Mouse (Mus musculus) CD4-positive helper T cell, adult 2 months (primary cell): ENCODE data around the gene Kncn.

Experiments used
- DNase-seq: peaks from one replicate; pipeline ENCODE4 v3.0.0-alpha.2; 2012; ENCODE audit warnings: low read depth, missing footprints, low spot score

Gene Kncn

DNA sequence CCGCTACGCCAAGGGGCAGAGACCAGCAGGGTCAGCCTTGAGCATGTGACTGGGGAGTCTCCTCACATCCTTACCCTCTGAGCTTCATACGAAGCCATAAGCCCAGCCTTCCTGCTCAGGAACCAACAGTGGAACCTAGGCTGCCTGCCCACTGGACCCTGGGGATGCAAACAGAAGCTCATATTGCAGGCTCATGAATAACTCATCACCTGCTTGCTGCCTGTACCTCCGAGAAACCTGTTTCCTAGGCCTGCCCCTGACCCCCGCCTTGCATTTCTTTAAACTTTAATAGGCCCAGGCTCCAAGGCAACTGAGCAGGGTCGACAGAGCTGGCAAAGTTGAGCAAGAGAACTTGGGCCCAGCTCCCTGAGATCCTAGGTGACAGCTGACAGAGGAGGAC is at the start of gene Kncn:
Kncn (plus strand) TSS at position 379 of the 400 bp plus-strand sequence.
- DNase-seq = no peak

DNA sequence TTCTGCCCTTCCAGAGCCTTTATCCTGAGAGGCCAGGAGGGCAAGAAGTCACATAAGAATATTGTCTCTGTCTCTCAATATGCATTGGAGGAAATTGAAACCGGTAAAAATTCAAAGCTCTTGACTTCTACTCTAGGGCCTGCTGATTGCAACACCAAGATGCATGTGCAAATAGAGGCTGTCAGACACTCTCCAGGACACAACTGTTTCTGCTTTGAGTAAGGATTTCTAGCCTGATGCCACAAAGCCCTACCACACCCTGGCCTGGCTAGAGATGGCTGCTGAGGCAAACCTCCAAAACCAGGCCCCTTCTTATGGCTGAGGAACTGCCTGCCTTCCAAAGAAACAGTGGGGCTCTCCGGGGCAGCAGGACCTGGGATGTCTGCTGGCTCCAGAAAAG is 48.6 kb upstream of the Kncn start:
- no peak for DNase-seq

DNA sequence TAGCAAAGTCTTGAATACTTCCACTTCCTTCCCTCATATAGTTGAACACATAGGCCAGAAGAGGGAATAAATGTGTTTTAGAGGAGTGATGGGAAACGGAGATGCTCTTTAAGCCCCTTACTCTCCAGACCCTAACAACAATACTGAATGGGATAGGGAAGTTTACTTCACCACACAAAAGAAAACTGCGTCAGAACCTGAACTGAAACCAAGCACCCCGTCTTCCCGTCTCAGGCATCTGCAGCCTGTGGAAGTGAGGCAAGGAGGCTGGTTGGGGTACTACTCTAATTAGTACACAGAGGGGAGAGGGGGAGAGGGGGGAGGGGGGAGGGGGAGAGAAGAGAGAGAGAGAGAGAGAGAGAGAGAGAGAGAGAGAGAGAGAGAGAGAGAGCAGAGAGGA is 46.0 kb upstream of the Kncn start:
- DNase-seq = peak; percentile 23

DNA sequence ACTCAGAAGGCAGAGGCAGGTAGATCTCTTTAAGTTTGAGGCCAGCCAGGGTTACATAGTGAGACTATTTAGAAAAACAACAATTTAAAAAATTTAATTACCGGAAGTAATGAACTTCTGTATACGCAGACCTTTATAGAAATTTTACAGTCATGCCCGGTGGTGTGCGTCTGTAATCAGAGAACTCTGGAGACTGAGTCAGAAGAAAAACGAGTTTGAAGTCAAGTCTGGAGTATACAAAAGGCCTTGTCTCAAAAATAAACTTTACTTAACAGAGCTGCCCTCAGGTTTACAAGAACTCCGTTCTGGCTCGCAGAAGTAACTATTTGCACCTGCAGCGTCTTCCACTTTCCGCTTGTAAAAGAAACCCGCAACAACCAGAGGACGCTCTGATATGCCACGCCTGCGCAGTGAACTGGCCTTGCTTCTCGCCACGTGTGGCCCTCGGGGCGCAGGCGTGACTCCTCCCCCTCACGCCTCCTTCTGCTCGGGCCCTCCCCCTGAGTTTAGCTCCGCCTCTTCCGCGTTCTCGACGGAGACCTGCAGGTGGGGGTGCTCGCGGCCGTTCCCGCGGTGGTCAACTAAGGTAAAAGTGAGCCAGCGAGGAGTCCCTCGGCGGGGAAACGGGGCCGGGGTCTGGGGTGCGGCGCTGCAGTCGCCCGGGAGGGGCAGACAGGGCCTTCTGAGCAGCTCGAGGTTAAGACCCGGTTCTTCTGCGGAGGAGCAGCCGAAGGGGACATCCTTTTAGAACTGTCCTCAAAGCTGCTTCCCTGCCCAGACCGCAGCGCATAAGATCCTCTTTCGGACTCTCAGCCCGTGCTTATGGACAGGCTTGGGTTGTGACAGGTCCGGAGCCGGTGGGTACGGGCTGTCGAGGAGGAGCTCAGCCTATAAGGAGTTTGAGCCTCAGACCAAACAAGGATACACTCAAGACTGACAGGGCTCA is 45.2 kb upstream of the Kncn start, which contains the start of gene Mknk1:
Mknk1 (plus strand) TSS at position 503 of the 946 bp plus-strand sequence.
- DNase-seq = peak; percentile 96

DNA sequence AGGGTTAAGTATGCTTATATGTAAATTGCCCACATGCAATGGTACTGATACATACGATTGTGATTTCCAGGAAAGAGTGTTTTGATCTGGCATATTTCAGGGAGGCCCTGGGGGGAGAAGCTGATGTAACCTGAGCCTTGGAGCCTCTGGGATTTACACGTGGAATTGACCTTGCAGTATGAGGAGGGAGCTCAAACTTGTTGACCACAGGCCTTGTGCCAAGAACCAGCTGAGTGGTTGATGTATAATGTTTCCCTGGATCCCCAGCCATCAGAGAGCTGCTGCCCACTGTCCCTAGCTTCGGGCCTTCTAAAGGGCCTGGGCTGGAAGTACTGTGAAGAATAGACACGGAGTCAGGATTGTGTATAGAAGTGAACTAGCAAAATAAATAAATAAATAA is 44.2 kb upstream of the Kncn start:
- no peak for DNase-seq

DNA sequence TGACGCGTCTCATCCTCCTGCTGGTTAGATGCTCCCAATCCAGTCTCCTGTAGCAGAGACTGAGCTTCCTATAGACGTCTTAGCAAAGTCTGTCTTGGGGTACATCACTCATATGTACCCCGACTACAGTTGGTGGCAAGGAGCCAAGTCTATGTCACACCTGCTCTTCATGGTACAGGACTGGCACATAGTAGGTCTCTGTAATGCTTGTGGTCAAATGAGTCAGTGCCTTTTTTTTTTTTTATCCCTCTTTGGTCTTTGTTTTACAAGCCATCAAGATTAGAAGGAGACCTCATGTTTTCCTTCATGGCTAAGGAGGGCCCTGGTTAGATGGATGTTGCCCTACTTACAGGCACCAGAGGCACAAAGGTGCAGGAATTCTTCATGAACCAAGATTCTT is 43.4 kb upstream of the Kncn start:
- no peak for DNase-seq

DNA sequence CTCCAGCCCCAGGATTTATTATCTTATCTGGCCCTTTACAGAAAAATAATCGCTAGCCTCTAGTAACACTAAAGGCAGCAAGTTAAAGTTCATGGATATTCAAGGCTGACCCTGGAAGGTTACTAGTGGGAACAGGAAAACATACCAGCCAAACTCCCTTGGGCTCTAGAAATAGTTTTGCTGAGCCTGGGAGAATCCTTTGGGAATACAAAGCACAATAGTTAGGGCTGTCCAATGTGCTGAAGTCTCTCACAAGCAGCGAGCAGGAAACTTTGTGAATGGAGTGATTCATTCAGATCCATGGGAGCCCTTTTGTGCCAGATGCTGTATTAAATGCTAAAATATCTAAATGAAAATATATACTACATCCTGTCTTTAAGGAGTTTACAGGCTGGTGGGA is 37.5 kb upstream of the Kncn start:
- DNase-seq = no peak

DNA sequence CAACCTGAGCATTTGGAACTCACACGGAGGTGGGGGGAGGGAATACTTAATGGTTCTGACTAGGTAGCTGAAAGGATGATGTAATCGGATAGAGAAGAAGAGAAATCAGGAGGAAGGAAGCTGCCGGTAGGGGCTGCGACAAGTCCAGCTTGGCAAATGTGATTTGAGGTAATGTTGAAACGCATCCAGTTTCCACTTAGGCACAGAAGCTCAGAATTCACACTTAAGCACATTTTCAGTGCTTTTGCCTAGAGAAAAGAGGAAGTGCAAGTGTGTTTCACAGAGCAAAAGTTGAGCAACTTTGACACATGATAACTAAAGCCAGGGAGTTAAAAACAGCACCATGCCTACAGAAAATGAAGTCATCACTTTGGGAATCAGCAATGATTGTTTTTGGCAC is 36.8 kb upstream of the Kncn start:
- DNase-seq = no peak

DNA sequence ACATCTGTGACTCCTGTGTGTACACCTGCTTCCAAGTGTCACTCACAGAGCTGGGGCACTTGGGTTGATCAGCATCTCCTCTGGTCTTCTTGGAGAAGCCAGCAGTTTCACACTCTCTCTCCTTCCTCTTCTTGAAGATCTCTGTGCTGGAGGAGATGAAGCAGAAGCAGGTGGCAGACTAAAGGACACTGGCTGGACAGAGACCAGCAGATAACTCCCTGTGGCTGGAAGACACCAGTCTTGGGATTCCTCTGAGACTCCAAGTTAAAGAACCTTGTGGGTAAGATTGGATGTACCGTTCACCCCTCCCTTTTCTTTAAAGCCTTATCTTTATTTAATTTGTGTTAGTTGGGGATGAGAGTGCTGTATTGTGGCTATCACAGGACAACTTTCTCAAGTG is 36.1 kb upstream of the Kncn start:
- no peak for DNase-seq

DNA sequence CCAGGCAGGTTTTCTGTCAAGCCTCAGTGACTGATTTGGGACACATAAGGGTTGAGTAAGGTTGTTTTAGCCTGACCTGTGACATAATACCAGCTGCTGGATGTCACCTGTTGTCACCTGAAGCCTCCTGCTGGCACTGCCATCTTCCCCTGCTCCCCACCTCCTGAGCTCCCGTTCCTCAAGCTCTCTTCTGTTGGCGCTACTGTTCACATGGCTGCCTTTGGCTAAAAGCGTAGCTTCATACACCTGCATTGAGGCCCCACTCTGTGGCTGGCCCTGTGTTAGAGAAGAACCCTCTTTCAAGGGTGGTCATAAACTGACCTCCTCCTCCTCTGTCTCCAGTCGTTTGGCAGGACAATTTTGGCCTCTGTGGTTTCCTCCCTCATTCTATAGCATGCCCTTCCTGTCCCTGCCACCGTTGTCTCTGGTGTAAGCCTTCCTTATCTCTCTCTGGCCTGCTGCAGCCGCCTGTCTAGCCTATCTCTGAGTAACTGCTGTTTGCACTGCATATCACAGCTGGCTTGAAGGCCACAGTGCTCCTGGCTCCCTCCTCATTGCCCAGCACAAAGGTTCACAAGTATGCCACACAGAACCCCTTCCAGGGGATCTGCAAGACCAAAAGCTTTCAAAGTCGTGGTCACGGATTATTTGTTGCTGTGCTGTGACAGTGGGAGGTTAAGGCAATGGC is 35.1 kb upstream of the Kncn start:
- DNase-seq = no peak

DNA sequence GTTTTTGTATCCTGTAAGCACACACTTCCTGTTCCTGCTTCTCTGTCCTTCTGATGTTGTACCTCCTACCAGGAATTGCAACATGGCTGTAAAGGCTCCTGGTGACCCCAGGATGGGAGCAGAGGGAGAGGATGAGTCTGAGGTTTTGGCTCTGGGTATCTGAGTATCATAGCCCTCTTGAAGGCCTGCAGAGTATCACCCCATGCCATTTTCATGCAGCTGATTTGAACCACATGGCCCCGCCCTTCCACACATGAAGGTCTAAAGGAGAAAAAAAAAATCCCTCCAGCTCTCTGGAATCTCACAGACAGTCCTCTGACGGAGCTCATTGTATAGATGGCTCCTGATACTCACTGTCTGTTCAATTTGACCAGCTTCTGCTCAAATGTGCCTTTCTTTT is 34.1 kb upstream of the Kncn start:
- no peak for DNase-seq

DNA sequence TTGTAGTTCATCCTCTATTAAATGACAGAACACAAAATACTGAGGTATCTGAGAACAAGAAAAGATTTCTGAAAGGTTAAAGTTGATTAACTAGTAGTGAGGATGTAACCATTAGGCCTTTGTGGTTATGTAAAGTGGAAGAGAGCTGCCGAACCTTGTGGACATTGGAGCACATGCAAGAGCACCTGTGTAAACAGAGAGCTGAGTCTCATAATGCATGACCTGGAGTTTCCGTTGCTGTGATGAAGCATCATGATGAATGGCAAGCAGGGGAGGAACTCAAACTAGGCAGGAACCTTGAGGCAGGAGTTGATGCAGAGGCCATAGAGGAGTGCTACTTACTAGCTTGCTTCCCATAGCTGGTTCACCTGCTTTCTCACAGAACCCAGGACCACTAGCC is 33.6 kb upstream of the Kncn start:
- DNase-seq = no peak

DNA sequence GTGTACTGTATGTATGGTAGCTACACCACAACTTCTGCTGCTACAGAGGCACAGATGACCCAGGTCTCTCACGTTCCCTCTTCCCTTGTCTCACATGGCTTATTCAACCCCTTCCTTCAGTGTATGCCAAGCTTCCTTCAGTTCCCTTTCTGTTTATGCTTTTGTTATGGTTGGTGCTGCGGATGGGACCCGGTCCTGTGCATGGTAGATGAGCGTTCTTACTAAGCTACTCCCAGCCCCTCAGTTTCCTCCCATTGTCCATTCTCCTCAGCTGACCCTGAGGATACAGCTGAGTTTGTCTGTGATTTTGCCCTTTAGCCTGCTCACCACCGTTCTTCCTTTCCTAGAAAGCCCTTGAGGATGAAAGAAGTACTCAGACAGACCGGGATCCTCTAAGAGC is 32.6 kb upstream of the Kncn start:
- DNase-seq = no peak

DNA sequence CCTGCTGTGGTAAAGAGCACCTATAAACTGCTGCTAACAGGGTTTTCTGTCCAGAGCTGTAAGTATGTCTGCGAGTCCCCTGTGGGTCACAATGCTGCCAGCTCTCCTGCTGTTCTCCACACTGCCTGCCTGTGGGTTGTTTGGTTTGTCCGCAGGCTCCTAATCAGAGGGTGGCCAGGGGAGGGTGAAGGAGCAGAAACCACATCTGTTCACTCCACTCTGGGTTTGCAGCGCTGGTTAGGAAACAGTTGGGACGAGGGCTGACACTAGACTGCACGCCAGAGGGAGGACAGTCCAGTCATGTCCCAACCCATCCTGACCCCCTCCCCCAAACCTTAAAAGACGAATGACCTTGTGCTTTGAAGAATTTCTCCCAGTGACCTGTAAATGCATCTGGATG is 29.1 kb upstream of the Kncn start:
- no peak for DNase-seq

DNA sequence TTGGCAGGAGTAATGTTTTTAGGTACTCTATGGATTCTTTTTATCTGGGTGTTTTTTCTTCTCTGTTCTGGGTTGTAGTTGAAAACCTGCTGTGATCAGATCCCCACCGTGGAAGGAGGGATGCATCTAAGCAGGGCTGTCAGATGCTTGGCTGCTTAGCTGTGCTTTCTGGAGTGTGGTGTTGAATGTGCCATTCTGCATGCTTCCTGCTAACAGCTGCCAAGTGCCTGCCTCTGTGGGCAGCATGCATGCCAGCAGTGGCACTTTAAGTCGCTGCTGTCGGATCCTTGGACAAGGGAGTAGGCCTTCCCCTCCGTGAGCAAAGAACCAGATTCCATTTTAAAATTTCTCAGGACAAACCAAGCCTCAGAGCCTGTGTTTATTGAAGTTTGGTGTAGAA is 28.6 kb upstream of the Kncn start:
- DNase-seq = no peak

DNA sequence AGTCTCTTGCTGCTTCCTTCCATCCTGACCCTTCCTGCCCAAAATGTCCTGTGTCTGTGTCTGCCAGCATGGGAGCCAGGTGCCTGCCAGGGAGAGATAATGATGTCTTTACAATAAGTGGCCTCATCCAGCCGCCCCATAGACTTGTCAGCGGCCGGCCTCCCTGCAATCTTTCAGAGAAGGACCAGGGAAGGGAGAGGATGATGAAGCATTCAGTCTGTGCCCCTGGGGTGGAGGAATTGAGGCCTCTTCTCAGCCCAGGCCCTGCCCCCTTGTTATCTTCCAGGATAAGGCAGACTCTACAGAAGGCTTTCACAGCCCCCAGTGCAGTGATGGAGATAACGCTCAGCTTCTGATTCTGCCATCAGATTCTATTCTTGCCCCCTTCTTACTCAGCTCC is 27.9 kb upstream of the Kncn start:
- DNase-seq = no peak

DNA sequence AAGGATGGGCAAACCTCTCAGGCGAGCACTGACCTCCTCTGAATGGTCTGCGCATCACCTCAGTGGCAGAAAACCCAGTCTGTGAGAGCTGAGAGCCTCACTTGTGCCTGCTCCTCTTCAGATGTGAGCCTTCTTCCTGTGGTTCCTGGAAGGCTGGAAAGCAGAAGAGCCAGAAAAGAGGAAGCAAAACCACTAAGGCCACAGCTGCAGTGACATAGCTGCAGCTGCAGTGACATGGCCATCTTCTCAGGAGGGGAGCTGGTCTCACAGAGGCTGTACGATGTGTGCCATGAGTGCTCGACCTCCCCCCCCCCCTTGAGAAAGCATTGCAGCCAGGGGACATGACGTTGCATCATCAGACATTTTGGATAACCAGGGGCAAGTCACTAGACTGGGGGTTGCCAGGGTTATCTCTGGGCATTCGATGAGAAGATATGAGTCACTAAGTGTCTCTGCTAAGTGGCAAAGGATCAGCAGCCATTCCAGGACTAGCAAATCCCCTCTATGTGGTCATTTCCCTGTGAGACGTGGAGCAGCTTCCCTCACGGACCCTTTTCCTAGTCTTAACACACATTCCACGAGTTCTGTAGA is 26.8 kb upstream of the Kncn start:
- DNase-seq = no peak

DNA sequence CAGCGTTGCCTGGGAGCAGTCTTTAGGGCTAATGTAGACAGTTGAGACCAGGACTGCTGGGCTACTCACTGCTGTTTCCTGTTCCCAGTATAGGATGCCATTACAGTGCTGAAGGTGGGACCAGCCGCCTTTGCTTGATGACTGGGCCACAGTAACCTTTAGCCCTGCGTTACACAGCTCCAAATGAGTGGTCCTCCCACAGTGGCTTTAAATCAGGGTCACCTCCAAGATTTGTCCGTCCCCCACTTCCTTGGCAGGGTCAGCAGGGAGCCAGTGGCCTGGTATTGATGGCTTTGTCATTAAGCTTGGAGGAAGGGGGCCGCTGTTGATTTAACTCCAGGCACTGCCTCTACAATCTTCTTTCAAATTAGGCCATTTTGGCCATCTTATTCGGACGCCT is 20.8 kb upstream of the Kncn start:
- DNase-seq = no peak

DNA sequence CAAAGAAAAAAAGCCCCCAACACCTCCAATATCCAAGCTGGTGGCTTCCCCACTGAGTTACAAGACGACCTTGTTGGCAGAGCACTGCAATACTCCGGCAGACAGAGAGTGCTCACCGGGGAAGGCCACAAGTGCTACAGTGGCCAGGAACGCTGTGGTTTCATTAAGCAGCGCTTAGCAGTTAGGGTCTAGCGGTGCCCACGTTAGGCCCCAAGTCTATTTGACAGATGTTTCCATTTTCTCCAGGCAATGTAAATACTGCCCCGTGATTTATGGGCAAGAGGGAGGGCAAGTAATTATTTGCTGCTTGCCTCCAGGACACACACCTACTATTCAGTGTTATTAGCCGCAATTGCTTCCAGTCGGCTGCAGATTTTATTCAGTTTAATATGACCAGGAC is 20.3 kb upstream of the Kncn start:
- DNase-seq = no peak

DNA sequence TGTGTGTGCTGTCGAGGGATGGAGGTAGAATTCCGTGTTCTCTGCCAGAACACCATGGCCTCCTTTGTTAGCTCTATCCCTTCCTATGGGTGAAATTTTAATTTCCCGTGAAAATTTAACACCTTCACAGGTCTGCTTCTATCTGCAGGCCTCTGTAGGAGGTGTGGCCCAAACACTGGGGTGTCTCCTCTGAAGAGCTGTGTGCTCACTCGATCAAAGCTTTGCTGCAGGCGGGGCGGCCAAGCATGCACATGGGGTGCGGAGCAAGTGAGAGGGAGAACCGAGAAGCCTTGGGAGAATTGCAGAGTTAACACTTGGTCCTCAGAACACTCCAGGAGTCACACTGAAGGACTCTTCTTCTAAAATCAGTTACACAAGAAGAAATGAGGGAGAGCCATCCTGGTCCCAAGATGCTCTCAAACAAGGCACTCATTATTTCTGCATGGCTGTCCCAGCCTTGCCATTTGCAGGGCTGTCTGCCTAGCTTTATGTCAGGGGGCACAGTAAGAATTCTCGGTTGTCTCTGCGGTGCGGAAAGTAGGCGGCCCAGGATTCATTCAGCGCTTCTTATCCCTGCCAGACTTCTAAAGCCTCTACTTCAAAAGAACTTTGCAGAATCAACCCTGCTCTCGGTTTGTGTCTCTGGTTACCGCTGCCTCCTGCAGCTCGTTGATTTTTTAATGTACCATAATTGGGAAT is 14.5 kb upstream of the Kncn start:
- DNase-seq = no peak

DNA sequence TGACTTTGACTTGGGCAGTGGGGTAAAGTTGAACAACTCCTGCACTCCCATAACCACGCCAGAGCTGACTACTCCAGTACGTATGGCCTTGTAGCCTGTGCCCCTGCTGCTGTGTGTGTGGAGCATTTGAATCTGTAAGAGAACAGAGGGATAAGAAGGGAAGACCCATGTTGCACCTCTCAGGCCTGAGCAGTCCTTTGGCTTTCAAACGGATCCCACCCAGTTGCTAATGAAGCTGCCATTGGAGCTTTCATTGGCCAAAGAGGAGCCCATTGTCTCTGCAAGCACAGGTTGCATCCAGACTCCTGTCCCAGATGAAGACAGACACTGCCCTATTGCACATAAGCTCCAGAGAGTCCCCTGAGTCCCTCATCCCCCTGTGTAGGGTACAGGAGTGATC is 11.0 kb upstream of the Kncn start:
- DNase-seq = no peak

DNA sequence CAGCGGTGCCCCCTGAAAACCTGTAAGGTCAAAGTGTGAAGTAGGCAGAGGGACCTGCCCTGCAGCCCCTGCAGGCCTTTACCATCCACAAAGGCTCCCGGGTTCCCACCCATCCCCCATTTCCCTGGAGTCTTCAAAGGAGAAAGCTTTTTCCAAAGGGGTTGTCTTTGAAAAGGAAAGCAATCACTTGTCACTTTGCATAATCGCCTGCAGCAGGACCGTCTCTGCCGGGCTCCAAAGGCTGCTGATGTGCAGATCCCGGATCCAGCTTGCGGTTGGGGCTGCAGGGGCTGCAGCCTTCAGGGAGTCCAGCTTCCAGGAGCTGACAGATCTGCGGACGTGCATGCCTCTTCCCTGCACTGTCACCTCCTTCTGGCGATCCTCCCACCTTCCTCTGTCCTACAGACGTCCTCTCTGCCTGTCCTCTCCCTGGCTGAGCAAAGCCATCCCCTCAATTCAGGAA is 6.0 kb upstream of the Kncn start:
- no peak for DNase-seq
